Mouse (Mus musculus) midbrain, embryonic 14.5 days (tissue): ENCODE data around the gene Cfap126. TPM values are rescaled to one million over a fixed set of nuclear protein-coding genes. Genes with fewer than 3 reads are reported as not detected.
A peak's percentile ranks its signal among the peaks of the same experiment; 100 is the strongest.

Source experiments
- ATAC-seq: fragments of 200-750 bp; cut with Nextera tagmentation; 2 replicates; pipeline ENCODE4 v1.8.0; 2017; ENCODE audit warnings: moderate number of reproducible peaks, moderate library complexity; ENCODE audit not compliant: low FRiP score, low TSS enrichment
- DNase-seq: peaks from one replicate; pipeline ENCODE4 v3.0.0-alpha.2; 2015
- H3K27ac ChIP-seq: fragments of 300-500 bp; sonication (generic); replicated peaks from 2 replicates; pipeline ENCODE4 v1.5.1; 2014; ENCODE audit warnings: mild to moderate bottlenecking, low read depth, low read length, moderate library complexity
- H3K27me3 ChIP-seq: fragments of 300-500 bp; sonication (generic); 2 replicates; pipeline ENCODE4 v1.6.1; 2014; ENCODE audit warnings: low read length, control low read depth, mixed read lengths; ENCODE audit not compliant: control insufficient read depth, insufficient read depth
- H3K36me3 ChIP-seq: fragments of 300-500 bp; sonication (generic); 2 replicates; pipeline ENCODE4 v1.6.1; 2014; ENCODE audit warnings: low read length, control low read depth; ENCODE audit not compliant: control insufficient read depth, insufficient read depth
- H3K4me1 ChIP-seq: fragments of 300-500 bp; sonication (generic); 2 replicates; pipeline ENCODE4 v1.6.1; 2014; ENCODE audit warnings: mild to moderate bottlenecking, antibody characterized with exemption, low read length, control low read depth; ENCODE audit not compliant: control insufficient read depth, insufficient read depth
- H3K4me2 ChIP-seq: fragments of 300-500 bp; sonication (generic); 2 replicates; pipeline ENCODE4 v1.6.1; 2014; ENCODE audit warnings: mild to moderate bottlenecking, low read length, moderate library complexity
- H3K4me3 ChIP-seq: fragments of 300-500 bp; sonication (generic); replicated peaks from 2 replicates; pipeline ENCODE4 v1.5.1; 2014; ENCODE audit warnings: low read depth, low read length
- H3K9ac ChIP-seq: fragments of 300-500 bp; sonication (generic); replicated peaks from 2 replicates; pipeline ENCODE4 v1.6.1; 2014; ENCODE audit warnings: mild to moderate bottlenecking, low read length, moderate library complexity
- H3K9me3 ChIP-seq: fragments of 300-500 bp; sonication (generic); 2 replicates; pipeline ENCODE4 v1.6.1; 2016; ENCODE audit warnings: low read length, control low read depth, mixed read lengths; ENCODE audit not compliant: control insufficient read depth
- WGBS: fragments of 180-500 bp; shearing (Covaris S2); extraction: QIAGEN DNeasy Blood & Tissue Kit; methylation state at CpG from one replicate; pipeline ENCODE4 v1.1.7; 2014; 5-methylcytosine and 5-hydroxymethylcytosine counted together
- polyA plus RNA-seq: library from polyadenylated mRNA; unstranded; fragments of >200 nt; fragmentation: Nextera tagmentation; extraction: Ambion mirVana; gene quantifications from 2 replicates; pipeline ENCODE4 v1.2.1, GENCODE M21; 2014

Gene Cfap126
- polyA plus RNA-seq, 1 experiment from 2014 or later = 4.2 TPM

DNA sequence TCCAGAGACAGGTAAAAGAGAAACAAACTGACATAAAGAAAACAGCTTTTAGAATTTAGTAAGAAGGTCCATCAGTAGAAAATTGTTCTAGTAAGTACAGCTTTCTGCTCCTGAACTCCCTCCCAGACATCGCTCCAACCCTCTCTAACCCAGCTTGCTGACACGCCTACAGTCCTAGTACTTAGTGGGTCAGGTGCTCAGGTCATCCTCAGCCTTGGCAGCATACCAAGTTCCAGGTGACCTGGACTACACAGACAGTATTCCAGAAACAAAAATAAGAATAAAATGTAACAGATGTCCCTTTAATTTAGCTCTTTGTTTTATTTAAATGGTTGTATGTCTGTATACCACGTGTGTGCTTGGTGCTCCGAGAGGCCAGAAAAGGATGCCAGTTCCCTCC, 38.2 kb downstream of the Cfap126 start:
- 88% methylated on average over 4 of the region's 4 CpGs for WGBS
- Histone ChIP-seq H3K9me3 (no peaks in the 10 kb centered on the region), H3K4me2 (no peak overlapping the region), H3K27me3 (no peaks in the 10 kb centered on the region), H3K4me3 (no peak overlapping the region), H3K36me3 (no peaks in the 10 kb centered on the region), H3K9ac (no peak overlapping the region), H3K27ac (no peak overlapping the region), H3K4me1 (peaks cover 13% of the 10 kb centered on the region)
- no peak for DNase-seq
- ATAC-seq = no peak

DNA sequence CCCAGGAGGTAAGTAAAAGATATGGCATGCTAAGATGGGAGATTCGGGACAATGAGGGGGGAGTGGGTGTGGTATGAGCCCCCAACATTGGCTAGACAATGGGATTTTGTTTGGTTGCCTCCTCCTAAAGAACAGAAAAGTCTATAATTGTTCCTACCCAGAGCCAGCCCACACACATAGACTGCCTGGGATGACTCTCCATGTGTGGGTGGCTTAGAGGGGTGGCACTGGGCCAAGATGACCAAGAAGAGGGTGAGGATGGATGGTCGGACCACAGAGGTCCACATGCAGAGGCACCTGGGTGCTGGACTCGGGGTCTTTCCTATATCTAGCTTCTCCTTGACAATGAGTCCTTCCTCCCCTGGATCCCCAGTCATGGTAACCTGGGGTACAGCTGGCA, 42.9 kb downstream of the Cfap126 start:
- no peak overlapping the region for H3K4me2 ChIP-seq
- H3K4me1 ChIP-seq = 0 out of 2 replicates have a peak, but pooled peaks cover 3% of the 10 kb centered on the region
- no peak overlapping the region for H3K9ac ChIP-seq
- no peak for DNase-seq
- no peaks in the 10 kb centered on the region for H3K36me3 ChIP-seq
- no peak for ATAC-seq
- WGBS = 69% methylated on average over 3 of the region's 3 CpGs
- H3K9me3 ChIP-seq = no peaks in the 10 kb centered on the region
- H3K4me3 ChIP-seq = no peak overlapping the region
- H3K27me3 ChIP-seq = peaks cover 13% of the 10 kb centered on the region
- H3K27ac ChIP-seq = no peak overlapping the region

DNA sequence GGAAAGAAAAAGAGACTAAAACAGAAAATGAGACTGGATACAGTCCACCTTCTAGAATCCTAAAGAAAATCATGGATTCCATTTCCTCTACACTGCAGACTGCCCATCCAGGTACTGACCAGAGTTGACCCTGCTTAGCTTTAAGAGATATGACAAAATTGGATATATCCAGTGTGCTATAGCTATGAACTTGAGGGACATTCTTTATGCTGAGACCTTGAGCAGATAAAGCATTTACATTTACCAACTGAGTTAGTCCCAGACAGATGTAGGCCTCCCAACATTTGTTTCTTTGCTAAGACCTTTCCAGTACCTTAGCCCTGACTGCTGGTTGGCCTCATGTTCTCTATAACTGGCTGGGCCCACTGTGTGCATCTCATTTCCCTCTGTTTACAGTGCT, 44.2 kb downstream of the Cfap126 start:
- peaks cover 13% of the 10 kb centered on the region for H3K27me3 ChIP-seq
- H3K4me2 ChIP-seq = no peak overlapping the region
- H3K9ac ChIP-seq = no peak overlapping the region
- H3K36me3 ChIP-seq = no peaks in the 10 kb centered on the region
- 0 out of 2 replicates have a peak, but pooled peaks cover 3% of the 10 kb centered on the region for H3K4me1 ChIP-seq
- DNase-seq (no peak), ATAC-seq (no peak)
- no peaks in the 10 kb centered on the region for H3K9me3 ChIP-seq
- no peak overlapping the region for H3K4me3 ChIP-seq
- no peak overlapping the region for H3K27ac ChIP-seq

DNA sequence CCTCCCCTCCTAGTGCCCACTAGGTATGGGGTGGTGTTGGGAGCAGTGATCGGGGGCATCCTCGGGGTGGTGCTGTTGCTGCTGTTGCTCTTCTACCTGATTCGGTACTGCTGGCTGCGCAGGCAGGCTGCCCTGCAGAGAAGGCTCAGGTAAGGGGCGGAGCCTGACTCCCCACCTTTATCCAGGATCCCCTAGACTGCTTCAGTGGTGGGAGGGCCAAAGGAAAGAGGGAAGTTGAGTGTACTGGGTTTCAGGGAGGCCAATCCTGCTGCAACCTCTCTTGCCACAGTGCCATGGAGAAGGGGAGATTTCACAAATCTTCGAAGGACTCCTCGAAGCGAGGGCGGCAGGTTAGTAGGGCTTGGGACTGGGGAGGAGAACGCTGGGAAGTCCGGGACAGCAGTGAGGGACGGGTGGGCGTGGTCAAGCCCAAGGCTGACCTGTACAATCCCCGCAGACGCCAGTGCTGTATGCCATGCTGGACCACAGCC, 45.8 kb downstream of the Cfap126 start:
- no peak for DNase-seq
- H3K9ac ChIP-seq = no peak overlapping the region; the same call in 1 of the 2 replicates
- peaks cover 13% of the 10 kb centered on the region for H3K27me3 ChIP-seq
- H3K4me1 ChIP-seq = 0 out of 2 replicates have a peak, but pooled peaks cover 3% of the 10 kb centered on the region
- peak overlapping the region; percentile 45 for H3K4me2 ChIP-seq
- H3K4me3 ChIP-seq = peak overlapping the region; percentile 14; the same call in 1 of the 2 replicates
- WGBS = 4% methylated on average over 15 of the region's 15 CpGs
- no peaks in the 10 kb centered on the region for H3K9me3 ChIP-seq
- H3K27ac ChIP-seq = no peak overlapping the region
- ATAC-seq = no peak
- H3K36me3 ChIP-seq = no peaks in the 10 kb centered on the region

DNA sequence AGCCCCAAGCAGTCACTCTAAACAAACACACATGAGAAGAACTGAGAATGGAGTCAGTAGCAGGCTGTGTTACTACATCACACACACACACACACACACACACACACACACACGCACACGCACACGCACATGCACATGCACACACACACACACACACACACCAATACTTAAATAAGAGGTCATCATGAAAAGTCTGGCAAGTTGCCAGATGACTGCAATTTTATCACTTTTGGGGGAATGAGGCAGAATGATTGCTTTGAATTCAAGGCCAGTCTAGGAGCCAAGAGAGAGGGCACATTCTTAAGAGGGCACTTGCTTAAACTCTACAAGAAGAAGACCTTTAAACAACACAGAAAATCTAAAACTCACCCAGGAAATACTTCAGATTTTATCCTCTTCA, 48.8 kb downstream of the Cfap126 start:
- no peak for DNase-seq
- no peak overlapping the region for H3K4me3 ChIP-seq
- H3K9ac ChIP-seq = no peak overlapping the region
- no peak for ATAC-seq
- H3K9me3 ChIP-seq = no peaks in the 10 kb centered on the region
- 89% methylated on average over 3 of the region's 3 CpGs for WGBS
- H3K27ac ChIP-seq = no peak overlapping the region
- no peak overlapping the region for H3K4me2 ChIP-seq
- peaks cover 13% of the 10 kb centered on the region for H3K27me3 ChIP-seq
- no peaks in the 10 kb centered on the region for H3K36me3 ChIP-seq
- H3K4me1 ChIP-seq = 0 out of 2 replicates have a peak, but pooled peaks cover 3% of the 10 kb centered on the region

DNA sequence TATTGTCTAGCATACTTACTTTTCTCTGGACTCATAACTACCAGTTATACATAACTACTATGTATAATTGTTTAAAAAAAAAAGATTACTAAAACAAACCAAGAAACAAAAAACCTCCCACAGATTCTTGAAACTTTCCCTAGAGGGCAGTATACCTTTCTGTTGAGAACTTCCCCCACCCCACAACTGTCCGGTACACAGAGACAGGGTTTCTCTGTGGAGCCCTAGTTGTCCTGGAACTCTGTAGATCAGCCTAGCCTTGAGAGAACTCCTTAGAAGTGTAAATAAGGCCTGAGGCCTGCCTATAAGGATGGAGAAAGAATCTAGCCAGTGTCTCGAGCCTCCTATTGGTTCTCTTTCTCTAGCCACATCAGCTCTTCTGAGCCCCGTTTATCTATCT, 50.5 kb downstream of the Cfap126 start:
- ATAC-seq = no peak
- no peak overlapping the region for H3K4me2 ChIP-seq
- H3K4me1 ChIP-seq = 0 out of 2 replicates have a peak, but pooled peaks cover 3% of the 10 kb centered on the region
- no peak overlapping the region for H3K9ac ChIP-seq
- H3K4me3 ChIP-seq = no peak overlapping the region
- peak; percentile 51 for DNase-seq
- H3K9me3 ChIP-seq = no peaks in the 10 kb centered on the region
- 33% methylated on average over 3 of the region's 3 CpGs for WGBS
- H3K27me3 ChIP-seq = peaks cover 8% of the 10 kb centered on the region
- H3K27ac ChIP-seq = no peak overlapping the region
- no peaks in the 10 kb centered on the region for H3K36me3 ChIP-seq

DNA sequence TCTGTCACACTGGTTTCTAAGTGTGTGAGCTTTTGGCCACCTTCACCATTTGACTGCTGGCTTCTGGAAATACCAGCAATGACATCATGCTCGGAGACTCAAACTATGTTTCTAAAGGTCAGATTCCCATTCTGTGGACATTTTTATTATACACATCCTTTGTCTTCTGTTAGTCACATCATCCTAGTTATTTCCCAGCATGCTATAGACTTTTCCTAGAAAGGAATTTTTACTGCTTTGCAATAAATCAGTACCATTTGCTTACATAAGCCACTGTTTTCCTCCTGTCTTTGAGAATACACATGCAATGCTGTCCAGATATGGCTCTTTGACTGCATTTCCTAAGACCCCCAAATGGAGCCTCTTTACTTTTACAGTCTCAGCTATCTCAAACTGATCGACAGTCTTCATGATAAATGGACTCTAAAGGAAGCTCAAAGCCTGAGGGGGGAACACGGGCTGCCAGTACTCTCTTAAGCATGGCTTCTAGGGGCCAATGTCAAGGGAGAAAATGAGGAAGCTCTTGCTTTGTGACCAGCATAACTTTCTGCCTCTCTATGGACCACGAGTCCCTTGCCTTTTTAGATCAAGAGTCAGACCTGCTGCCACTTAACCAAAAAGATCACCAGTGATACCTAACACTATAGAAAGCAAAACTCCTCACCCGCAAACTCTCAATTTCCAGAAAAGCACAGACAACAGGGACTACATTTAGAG, 52.1 kb downstream of the Cfap126 start:
- Histone ChIP-seq H3K27me3 (no peaks in the 10 kb centered on the region), H3K9ac (no peak overlapping the region), H3K27ac (no peak overlapping the region), H3K9me3 (no peaks in the 10 kb centered on the region), H3K4me1 (no peaks in the 10 kb centered on the region), H3K36me3 (no peaks in the 10 kb centered on the region), H3K4me3 (no peak overlapping the region), H3K4me2 (no peak overlapping the region)
- ATAC-seq (no peak), DNase-seq (no peak)
- WGBS = 88% methylated on average over 5 of the region's 5 CpGs

DNA sequence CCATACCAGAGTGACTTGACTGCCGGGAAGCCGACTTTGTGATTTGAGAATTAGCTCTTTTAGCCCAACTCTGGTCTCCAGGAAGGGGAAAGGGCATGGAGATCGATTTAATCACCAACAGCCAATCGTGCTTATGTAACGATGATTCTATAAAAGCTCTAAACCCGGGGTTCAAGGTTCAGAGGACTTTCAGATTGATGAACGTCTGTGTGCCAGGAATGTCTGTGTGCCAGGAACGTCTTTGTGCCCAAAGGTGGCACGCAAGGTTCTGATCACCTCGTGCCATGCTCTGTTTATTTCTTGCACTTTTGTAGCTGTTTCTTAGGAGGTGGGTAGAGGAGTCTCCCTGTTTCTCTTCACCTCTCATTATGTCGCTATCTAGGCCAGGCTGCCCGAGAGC, 55.2 kb downstream of the Cfap126 start:
- DNase-seq = no peak
- Histone ChIP-seq H3K4me3 (no peak overlapping the region), H3K27me3 (no peaks in the 10 kb centered on the region), H3K4me1 (no peaks in the 10 kb centered on the region), H3K9me3 (no peaks in the 10 kb centered on the region), H3K9ac (no peak overlapping the region), H3K4me2 (no peak overlapping the region), H3K27ac (no peak overlapping the region), H3K36me3 (no peaks in the 10 kb centered on the region)
- no peak for ATAC-seq
- WGBS = 90% methylated on average over 12 of the region's 12 CpGs

DNA sequence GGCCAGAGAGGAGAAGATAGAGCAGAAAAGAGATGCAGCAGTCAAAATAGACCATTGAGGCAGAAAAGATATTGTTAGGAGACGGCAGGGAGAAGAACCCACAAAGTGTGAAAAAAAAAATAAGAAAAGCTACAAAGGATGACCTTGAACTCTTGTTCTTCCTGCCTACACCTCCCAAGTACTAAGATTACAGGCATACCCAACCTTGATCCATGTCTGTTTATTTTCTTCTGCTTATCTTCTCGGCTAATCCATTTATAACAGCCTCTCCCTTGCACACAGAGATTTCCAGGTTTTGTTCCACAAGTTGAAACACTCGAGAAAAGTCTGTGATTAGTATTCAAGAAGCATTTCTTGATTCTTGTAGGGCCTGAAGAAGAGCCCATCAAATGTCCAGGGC, 56.2 kb downstream of the Cfap126 start:
- 70% methylated on average over 3 of the region's 3 CpGs for WGBS
- no peaks in the 10 kb centered on the region for H3K4me1 ChIP-seq
- no peak overlapping the region for H3K4me3 ChIP-seq
- H3K27me3 ChIP-seq = no peaks in the 10 kb centered on the region
- DNase-seq (no peak), ATAC-seq (no peak)
- H3K9me3 ChIP-seq = no peaks in the 10 kb centered on the region
- H3K4me2 ChIP-seq = no peak overlapping the region
- H3K9ac ChIP-seq = no peak overlapping the region
- no peaks in the 10 kb centered on the region for H3K36me3 ChIP-seq
- no peak overlapping the region for H3K27ac ChIP-seq
